Mouse (Mus musculus): ENCODE measurements around the gene Sppl2c. TPM values are rescaled to one million over a fixed set of nuclear protein-coding genes. Genes with fewer than 3 reads are reported as not detected.

The Sppl2c gene
- not detected for total RNA-seq (2021)

- DNase-seq (ENCODE audit: low spot score), result no peak
- intact Hi-C loops (cut with DNase I), result no loop called here
These were observed at the start of gene Sppl2c for GRCm38 (mm10) chr11:104186135-104186836. Sppl2c (plus strand) TSS chr11:104186327.

- no peak for DNase-seq (ENCODE audit: low spot score)
- intact Hi-C loops (cut with DNase I), result no loop called here
These were observed 47.2 kb upstream of the Sppl2c start for GRCm38 (mm10) chr11:104138976-104139375.

- intact Hi-C loops (cut with DNase I), result no loop called here
- no peak for DNase-seq (ENCODE audit: low spot score)
These were observed 41.2 kb upstream of the Sppl2c start for GRCm38 (mm10) chr11:104144930-104145329.

GRCm38 (mm10) chr11:104148787-104149186 is 37.3 kb upstream of the Sppl2c start:
- intact Hi-C loops (cut with DNase I), result no loop called here
- DNase-seq (ENCODE audit: low spot score), result no peak

GRCm38 (mm10) chr11:104150911-104151310 is 35.2 kb upstream of the Sppl2c start:
- intact Hi-C loops (cut with DNase I), result no loop called here
- DNase-seq (ENCODE audit: low spot score), result no peak

- intact Hi-C loops (cut with DNase I), result no loop called here
- no peak for DNase-seq (ENCODE audit: low spot score)
These were observed 31.8 kb upstream of the Sppl2c start for GRCm38 (mm10) chr11:104154332-104154731.

GRCm38 (mm10) chr11:104154820-104155635 is 31.1 kb upstream of the Sppl2c start:
- intact Hi-C loops (cut with DNase I), result no loop called here
- no peak for DNase-seq (ENCODE audit: low spot score)

GRCm38 (mm10) chr11:104155899-104156298 is 30.2 kb upstream of the Sppl2c start:
- DNase-seq (ENCODE audit: low spot score), result no peak
- intact Hi-C loops (cut with DNase I), result no loop called here

- intact Hi-C loops (cut with DNase I), result no loop called here
- no peak for DNase-seq (ENCODE audit: low spot score)
These were observed 29.7 kb upstream of the Sppl2c start for GRCm38 (mm10) chr11:104156391-104156790.

- intact Hi-C loops (cut with DNase I), result no loop called here
- DNase-seq (ENCODE audit: low spot score), result no peak
These were observed 28.4 kb upstream of the Sppl2c start for GRCm38 (mm10) chr11:104157603-104158259.

GRCm38 (mm10) chr11:104158260-104158907 is 27.7 kb upstream of the Sppl2c start:
- DNase-seq (ENCODE audit: low spot score), result no peak
- intact Hi-C loops (cut with DNase I), result no loop called here

GRCm38 (mm10) chr11:104159769-104160272 is 26.3 kb upstream of the Sppl2c start:
- intact Hi-C loops (cut with DNase I), result no loop called here
- DNase-seq (ENCODE audit: low spot score), result no peak

GRCm38 (mm10) chr11:104161153-104161552 is 25.0 kb upstream of the Sppl2c start:
- no peak for DNase-seq (ENCODE audit: low spot score)
- intact Hi-C loops (cut with DNase I), result no loop called here

GRCm38 (mm10) chr11:104164257-104164656 is 21.9 kb upstream of the Sppl2c start:
- intact Hi-C loops (cut with DNase I), result no loop called here
- DNase-seq (ENCODE audit: low spot score), result no peak

- intact Hi-C loops (cut with DNase I), result loop anchor here (1.0 to 5.0 kb wide), 2 partner anchors 184 to 409 kb away; no protein-coding TSS in a partner anchor
- no peak for DNase-seq (ENCODE audit: low spot score)
These were observed 14.8 kb upstream of the Sppl2c start for GRCm38 (mm10) chr11:104171281-104171781.

GRCm38 (mm10) chr11:104178893-104179292 is 7.2 kb upstream of the Sppl2c start:
- no peak for DNase-seq (ENCODE audit: low spot score)
- intact Hi-C loops (cut with DNase I), result no loop called here

GRCm38 (mm10) chr11:104179804-104180203 is 6.3 kb upstream of the Sppl2c start:
- intact Hi-C loops (cut with DNase I), result no loop called here
- DNase-seq (ENCODE audit: low spot score), result no peak

- intact Hi-C loops (cut with DNase I), result no loop called here
- no peak for DNase-seq (ENCODE audit: low spot score)
These were observed 4.0 kb upstream of the Sppl2c start for GRCm38 (mm10) chr11:104182141-104182540.

- DNase-seq (ENCODE audit: low spot score), result no peak
- intact Hi-C loops (cut with DNase I), result no loop called here
These were observed 667 bp downstream of the Sppl2c start for GRCm38 (mm10) chr11:104186837-104187150.

GRCm38 (mm10) chr11:104187766-104188165 is 1.6 kb downstream of the Sppl2c start:
- no peak for DNase-seq (ENCODE audit: low spot score)
- intact Hi-C loops (cut with DNase I), result no loop called here

Data from heart, postnatal 25 days (tissue).